Mouse (Mus musculus) neural tube, embryonic 15.5 days (tissue): ENCODE measurements at regions not wholly inside any gene's neighbourhood (a gene's known extent, or its start where the extent isn't known, plus 50 kb on each side); places are given as distances from the start of the nearest gene placed in this dataset.

Experiments
- ATAC-seq: fragments of 200-750 bp; cut with Nextera tagmentation; 2 replicates; pipeline ENCODE4 v1.8.0; 2017; ENCODE audit warnings: mild to moderate bottlenecking, moderate TSS enrichment, moderate library complexity; ENCODE audit not compliant: low FRiP score
- H3K27ac ChIP-seq: fragments of 300-500 bp; sonication (generic); replicated peaks from 2 replicates; pipeline ENCODE4 v1.5.1; 2015; ENCODE audit warnings: mild to moderate bottlenecking, inconsistent platforms
- H3K27me3 ChIP-seq: fragments of 300-500 bp; sonication (generic); replicated peaks from 2 replicates; pipeline ENCODE4 v1.6.1; 2015; ENCODE audit warnings: inconsistent platforms
- H3K36me3 ChIP-seq: fragments of 300-500 bp; sonication (generic); 2 replicates; pipeline ENCODE4 v1.6.1; 2015; ENCODE audit warnings: inconsistent platforms
- H3K4me1 ChIP-seq: fragments of 300-500 bp; sonication (generic); 2 replicates; pipeline ENCODE4 v1.6.1; 2015; ENCODE audit warnings: inconsistent platforms
- H3K4me2 ChIP-seq: fragments of 300-500 bp; sonication (generic); 2 replicates; pipeline ENCODE4 v1.6.1; 2015; ENCODE audit warnings: inconsistent platforms, mild to moderate bottlenecking, moderate library complexity
- H3K4me3 ChIP-seq: fragments of 300-500 bp; sonication (generic); replicated peaks from 2 replicates; pipeline ENCODE4 v1.5.1; 2015; ENCODE audit warnings: mild to moderate bottlenecking, inconsistent platforms
- H3K9ac ChIP-seq: fragments of 300-500 bp; sonication (generic); replicated peaks from 2 replicates; pipeline ENCODE4 v1.6.1; 2015; ENCODE audit warnings: mild to moderate bottlenecking, inconsistent platforms
- H3K9me3 ChIP-seq: fragments of 300-500 bp; sonication (generic); replicated peaks from 2 replicates; pipeline ENCODE4 v1.6.1; 2016; ENCODE audit warnings: inconsistent platforms
- WGBS: fragments of 180-500 bp; shearing (Covaris S2); methylation state at CpG from one replicate; pipeline ENCODE4 v1.1.7; 2015; ENCODE audit warnings: mixed read lengths; 5-methylcytosine and 5-hydroxymethylcytosine counted together

- 84% methylated on average over 5 of the region's 5 CpGs for WGBS
- Histone ChIP-seq H3K4me3 (no peak overlapping the region), H3K4me2 (no peak overlapping the region), H3K27me3 (no peaks in the 10 kb centered on the region), H3K27ac (no peak overlapping the region), H3K9me3 (no peaks in the 10 kb centered on the region), H3K36me3 (no peaks in the 10 kb centered on the region), H3K9ac (no peak overlapping the region), H3K4me1 (no peaks in the 10 kb centered on the region)
- ATAC-seq: no peak
Measured at GRCm38 (mm10) chr5:47781608-47782007, 201.3 kb upstream of the Slit2 start.

GRCm38 (mm10) chr5:47794639-47795272 lies 188.2 kb upstream of the Slit2 start:
- Histone ChIP-seq H3K27me3 (no peaks in the 10 kb centered on the region), H3K4me1 (no peaks in the 10 kb centered on the region), H3K27ac (no peak overlapping the region), H3K36me3 (no peaks in the 10 kb centered on the region), H3K4me2 (no peak overlapping the region), H3K4me3 (no peak overlapping the region), H3K9ac (no peak overlapping the region), H3K9me3 (no peaks in the 10 kb centered on the region)
- 90% methylated on average over 6 of the region's 6 CpGs for WGBS
- ATAC-seq: no peak

- 82% methylated on average over 3 of the region's 3 CpGs for WGBS
- no peak for ATAC-seq
- no peak overlapping the region for H3K4me2 ChIP-seq
Measured at GRCm38 (mm10) chr5:47795273-47795672, 187.7 kb upstream of the Slit2 start.

GRCm38 (mm10) chr5:47820936-47821335 lies 162.0 kb upstream of the Slit2 start:
- Histone ChIP-seq H3K9me3 (no peaks in the 10 kb centered on the region), H3K4me2 (no peak overlapping the region), H3K27ac (no peak overlapping the region), H3K36me3 (no peaks in the 10 kb centered on the region), H3K4me1 (no peaks in the 10 kb centered on the region), H3K27me3 (no peaks in the 10 kb centered on the region), H3K4me3 (no peak overlapping the region), H3K9ac (no peak overlapping the region)
- no peak for ATAC-seq
- WGBS: 86% methylated on average over 1 of the region's 1 CpGs

More at GRCm38 (mm10) chr5:47795273-47795672, 187.7 kb upstream of the Slit2 start:
- Histone ChIP-seq H3K27me3 (no peaks in the 10 kb centered on the region), H3K36me3 (no peaks in the 10 kb centered on the region), H3K9ac (no peak overlapping the region), H3K4me1 (no peaks in the 10 kb centered on the region), H3K4me3 (no peak overlapping the region), H3K27ac (no peak overlapping the region), H3K9me3 (no peaks in the 10 kb centered on the region)

- no peak overlapping the region for H3K9ac ChIP-seq
- H3K27ac ChIP-seq: no peak overlapping the region
- no peak overlapping the region for H3K4me3 ChIP-seq
- no peaks in the 10 kb centered on the region for H3K36me3 ChIP-seq
- H3K4me1 ChIP-seq: no peaks in the 10 kb centered on the region
- ATAC-seq: no peak
- no peaks in the 10 kb centered on the region for H3K9me3 ChIP-seq
- no peak overlapping the region for H3K4me2 ChIP-seq
- no peaks in the 10 kb centered on the region for H3K27me3 ChIP-seq
- WGBS: 90% methylated on average over 3 of the region's 3 CpGs
Measured at GRCm38 (mm10) chr5:47837998-47838397, 144.9 kb upstream of the Slit2 start.

GRCm38 (mm10) chr5:47869701-47870100 lies 113.2 kb upstream of the Slit2 start:
- ATAC-seq: no peak
- Histone ChIP-seq H3K4me2 (no peak overlapping the region), H3K27ac (no peak overlapping the region), H3K9ac (no peak overlapping the region), H3K4me1 (no peaks in the 10 kb centered on the region), H3K9me3 (no peaks in the 10 kb centered on the region), H3K36me3 (no peaks in the 10 kb centered on the region), H3K4me3 (no peak overlapping the region), H3K27me3 (no peaks in the 10 kb centered on the region)
- 44% methylated on average over 5 of the region's 5 CpGs for WGBS
